Mouse (Mus musculus) CD8-positive naive resting alpha-beta T cell, adult 57 days (primary cell): ENCODE results near the gene Zc3h14. TPM values are rescaled to one million over a fixed set of nuclear protein-coding genes. Genes with fewer than 3 reads are reported as not detected.

Experiments
- total RNA-seq: library from RNA; stranded (reverse); gene quantifications from one replicate; pipeline ENCODE4 v1.2.4, GENCODE M21; 2023

The Zc3h14 gene
- 80.7 TPM for total RNA-seq

GRCm38 (mm10) chr12:98746746-98747379 is at the start of gene Zc3h14:
Zc3h14 (plus strand) TSS chr12:98746964.

DNA sequence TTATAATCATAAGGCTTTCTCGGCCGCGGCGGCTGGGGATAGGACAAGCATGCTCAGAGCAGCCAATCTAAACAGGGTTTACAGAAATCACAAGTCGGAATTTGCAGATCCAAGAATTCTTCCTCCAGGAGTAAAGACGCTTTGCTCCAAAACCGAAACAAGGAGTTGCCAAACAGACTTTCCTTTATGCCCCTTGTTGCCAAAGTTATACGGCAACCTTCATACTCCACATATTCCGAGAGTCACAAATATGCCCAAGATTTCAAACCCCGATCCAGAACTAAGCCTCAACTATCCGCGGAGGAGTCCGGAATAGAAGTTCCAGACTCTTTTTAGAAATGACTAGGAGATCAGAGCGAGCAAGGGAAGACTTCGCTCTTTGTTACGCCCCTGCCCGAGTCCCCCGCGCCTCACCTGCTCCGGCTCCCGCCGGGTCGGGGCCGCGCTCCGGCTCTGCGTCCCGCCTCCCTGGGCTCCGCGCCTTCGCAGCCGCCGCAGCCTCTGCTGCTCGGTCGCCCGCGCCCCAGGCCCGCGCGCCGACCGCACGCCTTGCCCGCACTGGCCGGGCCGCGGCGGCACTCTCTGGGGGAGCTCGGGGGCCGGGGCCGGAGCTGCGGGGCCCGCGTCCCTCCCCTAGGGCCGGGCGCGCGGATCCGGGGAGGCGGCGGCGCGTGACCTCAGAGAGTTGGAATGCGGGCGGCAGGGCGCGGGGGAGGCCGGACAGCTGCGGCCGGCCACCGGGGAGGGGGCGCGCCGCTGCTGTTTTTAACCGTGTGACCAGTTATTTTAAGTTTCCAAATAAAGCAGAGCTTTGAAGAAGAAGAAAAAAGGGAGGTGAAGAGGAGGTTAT is 9.6 kb upstream of the Zc3h14 start, which contains the start of gene Ptpn21:
Gene Ptpn21 (minus strand): TSS at position 455 of the 850 bp plus-strand sequence.

Other genes starting within 250 kb of the Zc3h14 start
- gene Kcnk10, start 168.7 kb upstream of the Zc3h14 start, total RNA-seq, result not detected
- 2.3 TPM for gene Spata7, start 118.8 kb upstream of the Zc3h14 start, total RNA-seq
- 6.6 TPM for gene Ptpn21, start 9.6 kb upstream of the Zc3h14 start, total RNA-seq
- 65.3 TPM for gene Eml5, start 154.5 kb downstream of the Zc3h14 start, total RNA-seq
- 6.8 TPM for gene Ttc8, start 173.6 kb downstream of the Zc3h14 start, total RNA-seq